Mouse (Mus musculus): Measurements from ENCODE around the gene St6galnac5.
A peak's percentile ranks its signal among the peaks of the same experiment; 100 is the strongest.

The St6galnac5 gene

DNA sequence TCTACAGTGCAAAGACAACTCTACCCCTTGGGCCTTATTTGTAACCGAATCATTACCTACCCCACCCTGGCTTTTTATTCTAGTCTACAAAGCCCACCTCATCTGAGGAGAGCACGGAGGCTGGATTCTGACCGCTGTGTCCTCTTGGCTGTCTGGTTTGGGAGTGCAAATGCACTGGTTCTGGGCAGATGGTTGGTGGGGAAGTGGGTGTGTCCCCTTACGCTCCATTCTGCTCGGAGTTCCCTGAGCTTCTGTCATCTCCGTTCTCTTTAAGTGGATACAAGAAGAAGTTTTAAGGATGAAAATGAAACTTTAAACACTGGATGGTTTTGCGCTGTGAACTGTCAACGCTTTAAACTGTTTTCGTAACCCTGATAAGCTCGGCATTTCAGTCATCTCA is 68.9 kb downstream of the St6galnac5 start:
- DNase-seq (ENCODE audit: low read depth): no peak

DNA sequence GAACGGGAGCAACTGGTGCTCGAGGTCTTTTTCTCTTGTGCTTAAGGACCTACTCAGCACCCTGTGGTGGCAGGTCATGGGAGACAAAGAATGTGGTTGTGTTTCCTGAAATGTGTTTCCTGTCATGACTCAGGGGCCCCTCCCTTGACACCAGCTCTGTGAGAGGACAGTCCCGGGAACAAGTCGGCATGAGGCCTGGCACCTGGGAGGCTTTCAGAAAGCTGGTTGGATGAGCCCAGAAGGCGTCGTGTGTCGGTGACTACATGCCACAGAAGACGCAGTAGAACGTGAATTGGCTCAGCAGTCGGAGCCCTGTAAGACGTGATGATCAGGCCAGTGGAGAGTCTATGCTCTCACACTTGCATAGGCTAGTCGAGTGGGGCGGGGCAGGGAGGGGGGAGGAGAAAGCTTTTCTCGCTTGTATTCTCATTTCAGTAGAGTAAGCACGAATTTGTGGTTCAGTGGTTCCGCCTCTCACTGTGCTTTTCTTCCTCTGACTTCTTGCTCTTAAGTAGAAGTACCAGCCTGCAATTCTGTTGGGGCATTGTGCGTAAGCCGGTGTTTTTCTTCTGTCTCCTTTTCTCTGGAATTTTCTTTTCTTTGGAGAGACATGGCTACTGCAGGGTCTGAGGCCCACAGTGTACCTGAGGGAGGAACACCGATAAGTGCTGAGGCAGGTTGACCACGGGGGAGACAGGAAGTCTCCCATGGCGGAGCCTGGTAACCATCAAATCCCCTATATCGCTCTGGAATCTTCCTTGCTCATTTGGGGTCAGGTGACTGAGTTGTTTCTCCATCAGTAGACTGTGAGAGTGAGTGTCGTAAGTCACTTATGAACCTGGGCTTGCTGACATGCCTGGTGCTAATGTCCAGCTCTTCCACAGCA is 69.6 kb downstream of the St6galnac5 start:
- DNase-seq (ENCODE audit: low read depth): peak; percentile 92

DNA sequence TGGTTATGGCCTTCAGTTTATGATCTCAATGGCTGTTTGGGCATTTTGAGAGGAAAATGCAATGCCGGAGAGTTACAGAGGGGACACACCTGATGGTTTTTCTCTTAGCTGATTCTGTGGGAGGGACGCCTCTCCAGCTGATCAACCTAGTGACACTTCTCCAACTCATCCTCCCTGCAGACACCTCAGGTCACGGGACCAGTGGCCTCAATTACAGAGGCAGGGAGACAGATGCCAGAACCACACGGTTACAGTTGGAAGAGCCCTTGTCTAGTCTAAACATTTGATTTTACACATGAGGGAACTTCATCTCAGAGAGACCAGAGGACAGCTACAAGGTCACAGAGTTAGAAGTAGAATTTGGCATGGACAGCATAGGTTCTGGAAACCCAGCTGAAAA is 70.5 kb downstream of the St6galnac5 start:
- DNase-seq (ENCODE audit: low read depth): no peak

DNA sequence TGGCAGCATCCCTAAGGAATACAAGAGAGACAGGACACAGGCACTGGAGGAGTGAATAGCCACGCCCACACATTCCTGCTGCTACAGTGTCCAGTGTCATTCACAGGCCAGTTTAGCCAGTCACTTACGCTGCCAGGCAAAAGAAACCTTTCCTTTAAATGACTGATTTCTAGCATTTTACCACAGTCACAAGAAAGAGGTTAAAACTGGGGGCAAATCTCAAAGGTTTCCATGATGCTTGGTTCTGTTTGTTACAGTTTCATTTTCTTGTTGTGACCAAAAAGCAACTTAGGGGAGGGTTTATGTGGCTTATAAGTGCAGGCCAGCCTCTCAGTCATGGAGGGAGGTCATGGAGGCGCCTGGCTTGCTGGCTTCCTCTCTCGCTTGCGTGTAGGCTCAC is 74.4 kb downstream of the St6galnac5 start:
- DNase-seq (ENCODE audit: low read depth): no peak

DNA sequence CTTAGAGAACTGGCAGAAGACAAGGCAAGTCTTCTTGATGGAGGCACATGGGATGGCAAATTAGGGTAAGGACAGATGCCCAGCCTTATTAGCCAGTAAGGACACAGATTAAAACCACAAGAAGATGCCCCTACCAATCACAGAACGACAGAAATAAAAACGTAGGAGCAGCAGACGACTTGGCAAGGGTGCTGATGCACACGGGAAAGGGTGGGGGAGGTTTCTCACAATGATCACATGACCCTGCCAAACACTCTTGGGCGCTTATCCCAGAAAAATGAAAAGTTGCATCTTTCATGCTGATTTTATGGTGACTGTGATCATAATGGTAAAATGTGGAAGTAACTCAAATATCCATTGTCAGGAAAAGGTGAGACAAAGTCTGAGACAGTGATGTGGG is 75.0 kb downstream of the St6galnac5 start:
- no peak for DNase-seq (ENCODE audit: low read depth)

DNA sequence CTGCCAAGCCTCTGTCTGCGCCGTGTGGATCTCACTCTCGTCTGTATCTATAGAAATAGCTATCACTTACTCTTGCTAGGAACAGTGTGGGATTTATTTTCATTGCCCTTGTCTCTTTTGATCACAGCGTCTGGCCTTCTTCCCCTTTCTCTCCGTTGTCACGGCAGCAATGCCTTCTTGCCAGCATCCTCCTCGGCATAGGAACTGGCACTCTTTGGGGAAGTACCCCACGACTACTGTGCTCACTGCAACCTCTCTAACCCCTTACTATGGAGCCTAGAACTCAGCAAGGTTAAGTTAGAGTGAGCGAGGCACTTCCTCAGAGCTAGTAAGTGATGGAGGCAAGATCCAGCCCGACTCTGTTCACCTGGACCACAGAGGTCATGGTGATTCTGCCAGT is 76.2 kb downstream of the St6galnac5 start:
- DNase-seq (ENCODE audit: low read depth): no peak

DNA sequence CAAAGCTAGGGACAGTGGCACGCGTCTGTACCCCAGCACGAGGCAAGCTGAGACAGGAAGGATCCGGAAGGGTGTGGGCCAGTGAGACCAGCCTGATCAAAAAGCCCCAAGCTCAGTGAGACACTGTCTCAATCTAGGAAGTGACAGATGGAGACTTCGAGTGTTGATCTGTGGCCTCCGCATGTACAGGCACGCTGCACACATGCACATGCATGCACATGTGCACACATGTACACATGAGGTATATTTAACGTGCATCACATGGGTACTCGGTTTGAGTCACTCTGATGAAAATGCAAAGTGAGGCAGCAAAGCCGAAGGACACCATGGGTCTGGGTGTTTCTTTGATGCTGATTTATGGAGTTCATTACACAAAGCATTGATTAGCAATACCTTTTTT is 77.0 kb downstream of the St6galnac5 start:
- DNase-seq (ENCODE audit: low read depth): no peak

DNA sequence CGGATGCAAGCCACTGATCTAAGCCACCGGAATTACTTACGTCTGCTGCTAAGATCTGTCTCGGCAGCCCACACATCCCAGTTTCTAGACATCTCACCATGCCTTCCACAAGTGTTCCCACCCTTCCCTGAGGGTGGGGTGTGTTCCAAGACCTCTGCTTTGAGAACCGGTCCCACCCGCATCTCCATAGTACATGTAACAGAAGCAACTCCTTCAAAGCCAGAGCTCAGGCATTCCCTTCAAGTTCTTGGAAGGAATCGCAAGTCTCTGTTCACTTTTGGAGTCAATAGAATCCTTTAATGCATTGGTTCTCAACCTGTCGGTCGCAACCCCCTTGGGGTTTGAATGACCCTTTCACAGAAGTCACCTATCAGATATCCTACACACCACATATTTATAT is 83.1 kb downstream of the St6galnac5 start:
- DNase-seq (ENCODE audit: low read depth): no peak

DNA sequence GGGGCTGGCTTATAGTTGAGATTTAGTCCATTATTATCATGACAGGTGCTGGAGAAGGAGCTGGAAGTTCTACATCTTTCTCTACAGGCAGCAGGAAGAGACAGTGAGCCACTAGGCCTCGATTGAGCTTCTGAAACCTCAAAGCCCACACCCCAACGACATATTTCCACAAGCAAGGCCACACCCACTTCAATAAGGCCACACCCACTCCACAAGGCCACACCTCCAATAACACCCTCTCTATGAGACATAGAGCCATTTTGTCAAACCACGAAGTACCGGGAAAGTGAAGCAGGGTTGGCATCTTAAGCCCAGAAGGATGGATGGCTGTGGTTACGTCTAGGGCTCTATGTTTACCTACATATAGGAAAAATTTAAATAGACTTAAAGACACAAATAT is 84.8 kb downstream of the St6galnac5 start:
- DNase-seq (ENCODE audit: low read depth): no peak

DNA sequence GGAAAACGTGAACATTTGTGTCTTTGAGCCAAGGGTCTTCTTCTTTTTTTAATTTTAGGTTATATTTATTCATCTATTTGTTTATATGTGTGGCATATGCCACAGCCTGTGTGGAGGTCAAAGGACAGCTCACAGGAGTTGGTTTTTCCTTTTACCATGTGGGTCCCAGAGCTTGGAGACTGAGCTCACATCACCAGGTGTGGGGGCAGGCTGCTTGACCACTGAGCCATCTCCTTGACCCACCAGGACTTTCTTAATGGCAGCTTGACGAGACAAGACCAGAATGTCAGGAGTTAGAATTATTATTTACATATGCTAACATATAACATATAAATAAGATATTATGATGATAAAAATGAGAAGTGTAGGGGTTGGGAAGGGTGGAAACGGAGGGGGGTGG is 85.9 kb downstream of the St6galnac5 start:
- no peak for DNase-seq (ENCODE audit: low read depth)

DNA sequence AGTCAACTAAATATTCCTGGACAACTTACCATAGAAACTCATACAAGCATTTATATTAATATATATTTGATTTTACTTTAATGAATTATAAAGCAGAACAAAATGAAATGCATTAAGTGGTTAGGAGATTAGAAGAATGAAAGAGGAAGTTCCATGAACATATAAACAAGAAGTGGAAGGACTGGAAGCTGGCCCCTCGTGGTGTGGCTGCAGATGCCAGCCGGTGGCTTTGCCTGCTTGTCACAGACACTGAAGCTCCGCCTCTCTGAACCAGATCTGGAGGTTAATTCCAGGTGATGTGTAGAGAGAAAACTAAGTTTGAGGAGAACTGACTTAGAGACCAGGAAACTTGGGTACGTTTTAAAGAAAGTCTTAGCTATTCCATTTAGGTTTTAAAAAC is 87.1 kb downstream of the St6galnac5 start:
- no peak for DNase-seq (ENCODE audit: low read depth)

DNA sequence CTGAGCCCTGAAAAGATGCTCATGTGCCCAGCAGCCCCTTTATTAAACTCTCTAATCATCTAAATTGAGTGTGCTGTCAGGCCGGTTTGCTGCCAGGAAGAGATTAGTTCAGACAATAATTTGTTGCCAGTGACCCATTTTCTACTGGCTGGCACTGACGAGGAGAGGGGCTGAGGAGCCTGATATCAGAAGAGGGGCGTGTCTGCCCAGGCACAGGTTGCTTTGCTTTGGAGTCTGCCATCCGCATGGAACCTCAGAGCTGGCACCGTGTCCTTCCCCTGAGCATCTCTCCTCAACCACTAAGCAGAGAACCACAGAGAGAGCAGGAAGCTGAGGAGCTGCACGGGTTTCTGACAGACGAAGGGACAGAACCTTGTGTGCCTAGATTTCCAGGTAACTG is 93.9 kb downstream of the St6galnac5 start:
- DNase-seq (ENCODE audit: low read depth): no peak

DNA sequence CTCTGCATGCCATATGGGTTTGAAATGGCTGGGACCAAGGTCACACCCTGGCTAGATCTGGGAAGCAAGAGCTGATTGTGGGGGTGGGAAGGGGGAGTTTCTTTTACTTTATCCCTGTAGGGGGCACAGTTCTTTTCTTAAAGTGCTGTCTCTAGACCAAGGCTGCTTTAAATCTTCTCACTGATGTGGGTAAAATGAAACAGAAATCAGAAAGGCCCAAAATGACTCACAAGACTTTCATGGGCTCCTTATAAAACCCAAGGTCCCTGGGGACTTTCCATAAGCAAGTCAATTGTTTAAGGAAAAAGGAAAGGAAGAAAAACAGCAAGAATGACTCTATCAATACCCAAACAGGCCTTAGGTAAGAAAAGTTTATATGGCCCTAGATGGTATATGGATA is 95.3 kb downstream of the St6galnac5 start:
- DNase-seq (ENCODE audit: low read depth): peak; percentile 42

DNA sequence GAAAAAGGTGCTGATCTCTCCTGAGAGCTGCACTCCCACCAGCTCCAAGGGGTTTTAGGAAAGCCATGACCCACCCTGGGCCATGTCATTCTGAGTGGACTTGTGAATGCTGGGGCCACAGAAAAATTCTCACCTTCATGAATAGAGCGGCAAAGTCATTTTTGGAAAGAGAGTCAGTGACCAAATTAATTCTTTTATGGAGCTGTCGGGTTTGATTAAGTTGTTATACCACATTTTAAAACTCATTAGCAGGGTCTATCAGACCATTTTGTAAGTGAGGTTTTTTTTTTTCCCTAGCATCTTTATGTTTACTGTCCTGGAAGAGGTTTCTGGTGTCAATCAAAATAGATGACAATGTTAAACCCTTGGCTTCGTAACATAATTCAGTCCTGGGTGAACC is 98.5 kb downstream of the St6galnac5 start:
- DNase-seq (ENCODE audit: low read depth): no peak

DNA sequence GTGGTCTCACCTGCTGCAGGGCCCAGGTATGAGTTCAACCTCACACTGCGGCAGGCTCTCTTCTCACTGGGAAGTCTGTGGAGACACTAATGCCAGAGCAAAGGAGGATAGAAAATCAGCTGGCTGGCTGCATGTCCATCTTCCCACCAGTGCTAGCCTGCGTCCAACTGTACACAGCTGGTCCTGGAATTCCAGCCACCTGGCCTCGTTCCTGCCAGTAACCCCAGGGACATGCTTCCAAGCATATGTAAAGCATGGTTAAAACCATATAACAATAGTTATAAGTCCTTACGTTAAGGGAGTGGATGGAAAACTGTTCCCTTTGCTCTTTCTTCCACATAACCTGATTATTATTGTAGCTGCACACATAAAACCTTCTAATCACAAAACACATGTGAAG is 100.3 kb downstream of the St6galnac5 start:
- no peak for DNase-seq (ENCODE audit: low read depth)

DNA sequence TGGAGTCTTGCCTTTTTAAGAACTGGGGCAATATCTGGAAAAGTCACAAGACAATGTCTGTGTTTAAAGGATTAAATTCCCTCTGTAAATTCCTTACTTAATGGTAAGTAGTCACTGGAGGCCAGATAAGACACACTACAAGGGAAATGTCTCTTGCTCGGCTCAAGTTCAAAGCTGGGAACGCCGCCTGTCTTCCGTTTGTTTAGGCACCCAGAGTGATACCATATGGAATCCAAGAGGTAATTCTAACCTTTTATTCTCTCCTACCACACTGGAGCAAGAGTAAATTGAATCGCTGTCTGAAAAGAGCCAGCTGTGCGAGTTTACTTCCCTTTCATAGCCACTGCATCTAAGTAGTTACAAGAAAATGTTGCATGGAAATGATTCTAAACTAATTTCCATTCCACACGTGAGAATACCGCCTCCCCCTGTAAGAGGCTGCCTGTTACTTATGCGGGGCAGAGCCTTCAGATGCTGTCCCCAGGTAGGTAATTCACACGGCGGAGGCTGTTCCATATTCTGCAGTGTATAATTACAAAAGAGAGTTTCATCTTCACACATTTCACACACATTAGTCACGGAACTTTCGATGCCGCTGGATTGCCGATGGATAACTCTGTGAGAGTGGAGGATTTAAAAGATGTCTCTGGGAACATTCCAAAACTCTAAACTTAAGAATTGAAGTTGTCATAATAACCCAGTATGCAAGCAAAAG is 101.8 kb downstream of the St6galnac5 start:
- DNase-seq (ENCODE audit: low read depth): no peak

DNA sequence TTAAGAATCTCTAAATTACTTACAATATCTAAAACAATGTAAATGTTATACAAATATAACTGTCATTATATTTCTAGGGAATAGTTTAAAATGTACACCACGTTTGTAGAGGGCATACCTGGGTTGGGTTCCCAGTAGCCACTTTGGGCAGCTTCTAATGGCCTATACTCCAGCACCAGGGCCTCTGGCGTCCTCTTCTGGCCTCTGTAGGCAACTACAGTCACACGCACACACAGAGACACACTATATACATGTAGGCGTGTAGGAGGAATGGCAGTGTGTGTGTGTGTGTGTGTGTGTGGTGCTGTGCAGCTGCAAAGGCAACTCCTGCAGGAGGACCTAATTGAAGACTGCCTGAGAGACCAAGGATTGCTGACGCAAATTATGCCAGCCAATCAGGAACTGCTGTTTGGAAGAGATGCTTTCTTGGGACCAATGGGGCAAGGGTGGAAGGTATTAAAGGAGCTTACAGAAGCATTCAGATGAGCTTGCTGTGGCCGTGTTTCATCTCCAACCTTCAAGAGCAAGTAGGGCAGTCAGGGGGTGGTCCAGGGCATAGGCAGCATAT is 106.2 kb downstream of the St6galnac5 start:
- no peak for DNase-seq (ENCODE audit: low read depth)

DNA sequence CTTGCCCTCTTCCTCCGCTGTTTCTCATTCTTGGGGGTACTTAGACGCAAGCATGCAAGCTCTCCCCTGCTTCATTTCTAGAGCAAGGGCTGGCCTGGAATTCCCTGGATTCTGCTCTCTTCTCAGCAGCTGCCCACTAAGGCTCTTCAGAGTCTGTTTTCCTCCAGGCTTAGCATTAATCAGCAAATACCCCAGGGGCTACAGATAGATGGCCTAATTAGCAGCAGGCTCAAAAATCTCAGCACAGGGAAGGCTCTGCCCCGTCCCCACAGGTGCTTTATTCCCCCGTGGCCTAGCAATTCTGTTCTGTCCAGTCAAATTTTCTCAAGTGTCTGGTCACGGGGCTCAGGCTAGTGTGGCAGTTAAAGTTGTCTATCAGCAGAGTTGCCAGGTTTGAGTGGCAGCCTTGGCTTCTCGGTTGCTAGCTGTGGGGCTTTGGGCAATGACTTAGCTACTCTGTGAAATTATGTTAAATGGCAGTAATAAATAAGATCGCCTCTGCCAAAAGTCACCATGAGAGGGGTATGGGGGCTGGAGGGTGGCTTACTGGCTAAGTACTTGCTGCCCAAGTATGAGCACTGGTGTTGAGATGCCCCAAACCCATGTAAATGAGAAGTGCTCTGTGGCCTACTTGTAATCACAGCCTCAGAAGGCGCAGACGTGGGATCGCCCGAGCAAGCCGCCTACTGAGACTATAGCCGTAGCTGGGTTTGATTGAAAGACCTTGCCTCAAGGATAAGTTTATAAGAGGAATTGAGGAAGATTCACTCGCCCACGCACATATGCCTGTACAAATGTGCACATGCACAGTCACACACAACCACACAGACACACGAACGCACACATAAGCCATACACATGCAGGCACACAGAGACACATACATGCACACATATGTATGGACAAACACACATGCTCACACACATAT is 107.4 kb downstream of the St6galnac5 start:
- no peak for DNase-seq (ENCODE audit: low read depth)

DNA sequence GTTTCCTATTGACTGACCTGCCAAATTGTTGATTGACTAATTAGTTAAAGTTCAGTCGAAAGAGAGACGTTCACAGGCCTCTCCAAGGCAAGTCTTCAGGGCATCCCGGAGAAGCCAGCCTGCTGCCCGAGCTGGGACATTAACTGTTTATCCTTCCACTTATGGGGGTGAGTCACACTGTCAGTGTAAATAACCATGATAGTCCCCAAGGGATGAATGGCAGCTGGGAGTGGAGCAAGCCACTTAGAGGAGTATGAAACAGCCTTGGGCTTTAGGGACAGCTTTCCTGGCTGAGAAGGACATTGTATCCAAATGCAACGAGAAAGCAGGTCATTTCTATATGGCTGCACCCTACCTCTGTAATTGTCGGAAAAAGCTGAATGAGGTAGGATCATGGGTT is 109.5 kb downstream of the St6galnac5 start:
- DNase-seq (ENCODE audit: low read depth): no peak

DNA sequence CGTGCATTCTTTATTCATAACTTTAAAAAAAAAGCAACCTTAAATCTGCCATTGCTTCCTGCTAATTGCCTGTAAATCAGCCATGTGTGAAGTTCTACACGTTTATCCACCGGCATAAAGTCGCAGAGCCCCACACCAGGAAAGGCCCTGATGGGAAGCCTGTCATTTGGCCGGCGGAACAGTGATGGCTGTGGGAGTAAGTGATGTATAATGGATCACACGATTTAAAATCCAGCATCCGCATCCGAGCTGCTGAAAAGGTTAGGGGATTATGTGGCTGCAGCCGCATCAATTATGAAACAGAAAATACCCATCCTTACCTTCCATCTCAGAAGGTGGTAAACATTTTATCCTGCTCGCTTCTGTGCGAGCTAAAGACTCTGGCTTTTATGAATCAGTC is 110.0 kb downstream of the St6galnac5 start:
- no peak for DNase-seq (ENCODE audit: low read depth)

DNA sequence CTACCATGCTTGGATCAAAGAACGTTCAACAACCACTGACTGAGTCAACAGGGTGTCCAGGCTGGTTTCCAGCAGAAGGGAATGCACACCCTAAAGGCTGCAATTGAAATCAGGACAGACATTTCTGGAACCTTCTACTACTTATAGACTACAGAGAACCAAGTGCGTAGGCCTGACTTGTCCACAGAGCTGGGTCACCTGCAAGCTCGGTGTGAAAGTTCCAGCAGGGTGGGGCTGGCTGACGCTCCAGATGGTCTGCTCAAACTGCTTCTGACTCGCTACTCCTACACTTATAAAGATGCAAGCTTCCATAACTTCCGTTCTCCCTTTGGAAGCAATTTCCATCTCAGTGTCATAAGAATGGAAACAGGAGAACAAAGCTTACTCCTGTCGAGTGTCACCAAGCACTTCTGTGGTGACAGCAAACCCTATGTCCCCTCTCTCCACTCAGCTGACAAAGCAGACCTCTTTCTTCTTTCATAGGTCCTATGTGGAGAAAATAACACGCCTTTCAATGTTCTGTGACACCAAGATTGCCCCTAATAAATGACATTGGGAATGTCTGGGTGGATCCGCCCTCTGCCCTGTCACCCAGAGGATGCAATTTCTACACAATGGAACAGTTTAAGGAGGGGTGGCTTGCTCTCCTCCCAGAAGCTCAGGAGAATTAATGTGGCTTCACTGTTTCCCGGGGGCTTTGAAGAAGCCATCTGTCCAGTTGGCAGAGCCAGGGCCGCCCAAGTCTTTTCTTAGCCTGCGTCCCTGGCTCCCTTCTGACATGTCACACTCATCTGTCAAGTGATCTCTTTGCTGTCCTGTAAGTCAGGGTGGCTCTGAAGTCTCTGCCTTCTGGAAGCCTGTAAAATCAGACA is 114.2 kb downstream of the St6galnac5 start:
- DNase-seq (ENCODE audit: low read depth): no peak
